Mouse (Mus musculus): ENCODE measurements around the gene Hyal1.
A peak's percentile ranks its signal among the peaks of the same experiment; 100 is the strongest.

GRCm38 (mm10) chr9:107626844-107627277, 50.1 kb downstream of the Hyal1 start:
- TF ChIP-seq CTCF (IDR thresholded peaks at IDR 0.05; ENCODE audit: low read depth, low read length) (peak; percentile 69), TAL1 (conservative IDR thresholded peaks at IDR 0.05; ENCODE audit: low read depth, low read length) (no peak)

Measured in G1E (cell line).